Mouse (Mus musculus) lung, postnatal 0 days (tissue): ENCODE results near the gene Inip.

Experiments
- CTCF ChIP-seq: IDR thresholded peaks from 2 replicates; pipeline ENCODE4 v1.5.1; 2016; ENCODE audit warnings: antibody characterized with exemption, mild to moderate bottlenecking
- EP300 ChIP-seq: IDR thresholded peaks from 2 replicates; pipeline ENCODE4 v1.6.1; 2016; ENCODE audit warnings: antibody characterized with exemption, mild to moderate bottlenecking, control low read depth

- TF ChIP-seq CTCF, result no peak
- TF ChIP-seq EP300, result no peak
Measured at GRCm38 (mm10) chr4:59806879-59807195, 5.4 kb upstream of the Inip start.
